Mouse (Mus musculus) bone marrow, adult 2 months (tissue): ENCODE measurements around the gene Dock7.

Source experiments
- CTCF ChIP-seq: fragments of 200-500 bp; IDR thresholded peaks from 2 replicates; pipeline ENCODE4 v1.5.1; 2011; ENCODE audit warnings: low read length, control low read depth; ENCODE audit not compliant: control insufficient read depth, insufficient read depth
- POLR2A ChIP-seq: fragments of 200-500 bp; IDR thresholded peaks from 2 replicates; pipeline ENCODE4 v1.6.1; 2011; ENCODE audit warnings: low read depth, mild to moderate bottlenecking, control low read depth, low read length, borderline replicate concordance; ENCODE audit not compliant: control insufficient read depth

DNA sequence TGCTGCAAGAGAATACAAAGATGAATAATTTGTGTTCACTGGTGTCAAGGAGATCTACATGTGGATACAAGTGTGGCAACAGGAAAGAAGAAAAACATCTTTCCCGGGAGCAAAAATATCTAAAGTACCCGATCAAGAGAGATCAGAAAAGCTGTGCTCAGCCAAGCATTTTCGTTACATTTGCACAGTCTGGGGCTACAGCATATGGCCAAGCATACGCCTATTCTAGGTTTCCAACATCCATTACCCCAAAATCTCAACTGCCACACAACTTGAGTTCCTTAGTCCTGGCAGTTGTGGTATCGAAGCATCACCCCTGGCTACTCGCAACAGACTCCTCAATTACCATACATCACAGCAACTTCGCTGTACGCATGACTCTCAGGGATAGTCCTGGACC is 98.5 kb downstream of the Dock7 start:
- TF ChIP-seq CTCF = no peak
- TF ChIP-seq POLR2A = no peak
